Mouse (Mus musculus): ENCODE measurements around the gene Enc1. TPM values are rescaled to one million over a fixed set of nuclear protein-coding genes. Genes with fewer than 3 reads are reported as not detected.

The Enc1 gene
- total RNA-seq, 2 experiments from 2014 or later = 640 to 678 TPM

- no peak for DNase-seq (ENCODE audit: low spot score in 2 of 2)
These were observed 41.4 kb downstream of the Enc1 start for GRCm38 (mm10) chr13:97282051-97282910.

GRCm38 (mm10) chr13:97282911-97283281 is 42.0 kb downstream of the Enc1 start:
- DNase-seq (ENCODE audit: low spot score in 2 of 2) = no peak

- no peak for DNase-seq (ENCODE audit: low spot score in 2 of 2)
These were observed 46.1 kb downstream of the Enc1 start for GRCm38 (mm10) chr13:97287046-97287445.

GRCm38 (mm10) chr13:97290747-97291146 is 49.8 kb downstream of the Enc1 start:
- no peak for DNase-seq (ENCODE audit: low spot score in 2 of 2)

GRCm38 (mm10) chr13:97291354-97291753 is 50.4 kb downstream of the Enc1 start:
- DNase-seq (ENCODE audit: low spot score in 2 of 2) = no peak

GRCm38 (mm10) chr13:97292026-97292425 is 51.1 kb downstream of the Enc1 start:
- peak in 1 of 2 experiments; percentile 4 for DNase-seq (ENCODE audit: low spot score in 2 of 2)

- DNase-seq (ENCODE audit: low spot score in 2 of 2) = no peak
These were observed 51.7 kb downstream of the Enc1 start for GRCm38 (mm10) chr13:97292451-97293245.

GRCm38 (mm10) chr13:97295101-97295852 is 54.4 kb downstream of the Enc1 start:
- DNase-seq (ENCODE audit: low spot score in 2 of 2) = no peak

GRCm38 (mm10) chr13:97295853-97296219 is 54.9 kb downstream of the Enc1 start:
- no peak for DNase-seq (ENCODE audit: low spot score in 2 of 2)

GRCm38 (mm10) chr13:97296281-97296680 is 55.4 kb downstream of the Enc1 start:
- DNase-seq (ENCODE audit: low spot score in 2 of 2) = no peak

- DNase-seq (ENCODE audit: low spot score in 2 of 2) = no peak
These were observed 55.9 kb downstream of the Enc1 start for GRCm38 (mm10) chr13:97296757-97297156.

GRCm38 (mm10) chr13:97297418-97298050 is 56.6 kb downstream of the Enc1 start:
- no peak for DNase-seq (ENCODE audit: low spot score in 2 of 2)

- DNase-seq (ENCODE audit: low spot score in 2 of 2) = no peak
These were observed 58.0 kb downstream of the Enc1 start for GRCm38 (mm10) chr13:97298896-97299295.

- no peak for DNase-seq (ENCODE audit: low spot score in 2 of 2)
These were observed 59.3 kb downstream of the Enc1 start for GRCm38 (mm10) chr13:97299877-97300873.

Other genes with a start within 250 kb of the Enc1 start
- gene 1700029F12Rik, start 206.7 kb upstream of the Enc1 start, total RNA-seq (2021) = not detected
- gene Fam169a, start 173.8 kb upstream of the Enc1 start, total RNA-seq (2021) = 10 to 100 TPM; 51.9 to 53.1 TPM
- gene Gm6169, start 141.9 kb upstream of the Enc1 start, total RNA-seq (2021) = under 1 TPM in 1 of 2 experiments, not detected in 1; 0.80 TPM
- gene Gfm2, start 103.2 kb upstream of the Enc1 start, total RNA-seq (2021) = 10 to 100 TPM; 22.8 to 26.9 TPM
- 10 to 100 TPM; 31.0 to 39.8 TPM for gene Nsa2, start 103.2 kb upstream of the Enc1 start, total RNA-seq (2021)
- gene Hexb, start 42.7 kb upstream of the Enc1 start, total RNA-seq (2021) = 100 to 1,000 TPM in 1 of 2 experiments, 10 to 100 TPM in 1; 99.4 to 107 TPM